8 mouse cellular contexts compared by ENCODE assay signal in the genomic region with DNA sequence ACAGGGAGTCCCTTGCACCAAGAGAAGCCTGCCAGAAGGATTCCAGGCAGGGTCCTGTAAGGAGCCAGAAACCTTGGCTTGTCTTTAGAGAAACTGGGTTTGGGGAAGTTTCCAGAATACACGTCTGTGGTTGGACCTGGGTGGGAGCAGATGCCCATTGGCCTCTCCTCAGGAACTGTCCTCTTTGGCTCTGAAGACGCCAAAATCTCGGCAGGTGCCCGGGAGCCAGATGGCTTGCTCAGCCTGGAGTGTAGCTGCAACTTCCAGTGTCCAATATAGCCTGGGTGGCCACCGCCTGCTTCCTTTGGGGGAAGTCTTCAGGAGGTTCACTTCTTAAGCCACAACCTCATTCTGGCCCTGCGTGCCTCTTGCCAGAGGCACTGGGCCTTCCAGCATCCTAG. TPM values are rescaled to one million over a fixed set of nuclear protein-coding genes. Genes with fewer than 3 reads are reported as not detected.
A peak's percentile ranks its signal among the peaks of the same experiment; 100 is the strongest.
DNase-seq lines count a peak whose midpoint lies in the region; ATAC-seq and TF ChIP-seq lines count a peak whose summit lies in the region.

No protein-coding gene starts in this region.

- H3K27me3 ChIP-seq in liver, embryonic 12.5 days (replicated peaks): peaks cover 46% of the 10 kb centered on the region

- intact Hi-C loops in left cerebral cortex, adult 2 months (cut with DNase I): loop anchor here (5.0 kb wide), 1 partner anchor 35 kb away; a partner anchor contains a TSS

- H3K27ac ChIP-seq in left cerebral cortex, adult 2 months: peak overlapping the region; percentile 96
- H3K27ac ChIP-seq in liver, embryonic 12.5 days: no peak overlapping the region

- H3K4me2 ChIP-seq in liver, embryonic 12.5 days: peak overlapping the region; percentile 64

- ATAC-seq in granulocyte monocyte progenitor cell, adult 5-6 weeks (replicated peaks; ENCODE audit: poor library complexity, severe bottlenecking): peak; percentile 25
- ATAC-seq in liver, embryonic 12.5 days: no peak
- ATAC-seq in inflammation-experienced regulatory T-cells, adult 6 months: no peak

- TF ChIP-seq CTCF in left cerebral cortex, adult 2 months (IDR thresholded peaks at IDR 0.05): no peak

- DNase-seq in left cerebral cortex, adult 2 months (ENCODE audit: extremely low spot score in 1 of 2, low spot score in 2 of 2): peak; percentile 31 to 44
- DNase-seq in left cerebral cortex, adult 11 months (ENCODE audit: low spot score): no peak
- peak; percentile 96 for DNase-seq in cerebellum, adult 9-10 months
- no peak for DNase-seq in B cell, adult 2 months
- DNase-seq in adrenal gland, postnatal 25 days: no peak

- WGBS in liver, embryonic 12.5 days (ENCODE audit: insufficient replicate concordance): 11% methylated on average over 6 of the region's 6 CpGs

- peaks cover 39% of the 10 kb centered on the region for H3K36me3 ChIP-seq in liver, embryonic 12.5 days

- H3K9ac ChIP-seq in liver, embryonic 12.5 days: no peak overlapping the region

- H3K4me3 ChIP-seq in left cerebral cortex, adult 2 months: peak overlapping the region; percentile 60
- no peak overlapping the region for H3K4me3 ChIP-seq in liver, embryonic 12.5 days

- H3K9me3 ChIP-seq in liver, embryonic 12.5 days (replicated peaks): no peaks in the 10 kb centered on the region

- H3K4me1 ChIP-seq in liver, embryonic 12.5 days: peaks cover 68% of the 10 kb centered on the region

RNA-seq across cellular contexts. Expression of a gene that starts 0.3 kb away (rescaled TPM):
- 100 to 1,000 TPM; 102 to 104 TPM for total RNA-seq in left cerebral cortex, adult 2 months (2021)
- total RNA-seq in granulocyte monocyte progenitor cell, adult 5-6 weeks (2014; fragmentation: Nextera tagmentation): not detected in 2 replicates
- 0.39 TPM in 1 of 2 replicates, not detected in the other for total RNA-seq in granulocyte monocyte progenitor cell, adult 5-6 weeks (2017)
- not detected in 2 replicates for polyA plus RNA-seq in liver, embryonic 12.5 days (2016; fragmentation: Nextera tagmentation; extraction: Ambion mirVana)
- polyA plus RNA-seq in inflammation-experienced regulatory T-cells, adult 6 months (2017; shearing (Covaris generic)): under 1 TPM in 1 of 3 experiments, not detected in 2; 0.07 TPM
- 1.6 and 2.6 TPM in 2 replicates for total RNA-seq in adrenal gland, postnatal 25 days (2021)

RNA-seq across cellular contexts. Expression of a gene that starts 6.9 kb away (rescaled TPM):
- 10 to 100 TPM; 64.0 to 70.5 TPM for total RNA-seq in left cerebral cortex, adult 2 months (2021)
- 62.5 and 89.4 TPM in 2 replicates for total RNA-seq in granulocyte monocyte progenitor cell, adult 5-6 weeks (2014; fragmentation: Nextera tagmentation)
- total RNA-seq in granulocyte monocyte progenitor cell, adult 5-6 weeks (2017): 5.9 and 46.2 TPM in 2 replicates
- 67.8 and 69.2 TPM in 2 replicates for polyA plus RNA-seq in liver, embryonic 12.5 days (2016; fragmentation: Nextera tagmentation; extraction: Ambion mirVana)
- polyA plus RNA-seq in inflammation-experienced regulatory T-cells, adult 6 months (2017; shearing (Covaris generic)): 10 to 100 TPM; 37.0 to 64.3 (median 56.2) TPM
- total RNA-seq in adrenal gland, postnatal 25 days (2021): 42.8 and 60.5 TPM in 2 replicates

RNA-seq across cellular contexts. Expression of a gene that starts 7.3 kb away (rescaled TPM):
- total RNA-seq in left cerebral cortex, adult 2 months (2021): 1 to 10 TPM; 1.8 to 2.6 TPM
- total RNA-seq in granulocyte monocyte progenitor cell, adult 5-6 weeks (2014; fragmentation: Nextera tagmentation): 1.5 and 3.4 TPM in 2 replicates
- total RNA-seq in granulocyte monocyte progenitor cell, adult 5-6 weeks (2017): 1.2 and 66.7 TPM in 2 replicates
- polyA plus RNA-seq in liver, embryonic 12.5 days (2016; fragmentation: Nextera tagmentation; extraction: Ambion mirVana): 0.38 and 0.45 TPM in 2 replicates
- polyA plus RNA-seq in inflammation-experienced regulatory T-cells, adult 6 months (2017; shearing (Covaris generic)): 1 to 10 TPM in 2 of 3 experiments, under 1 TPM in 1; 0.85 to 2.2 (median 1.3) TPM
- total RNA-seq in adrenal gland, postnatal 25 days (2021): 4.6 and 17.3 TPM in 2 replicates

RNA-seq across cellular contexts. Expression of a gene that starts 24.3 kb away (rescaled TPM):
- total RNA-seq in left cerebral cortex, adult 2 months (2021): 100 to 1,000 TPM; 190 to 202 TPM
- 134 and 171 TPM in 2 replicates for total RNA-seq in granulocyte monocyte progenitor cell, adult 5-6 weeks (2014; fragmentation: Nextera tagmentation)
- total RNA-seq in granulocyte monocyte progenitor cell, adult 5-6 weeks (2017): 96.1 and 107 TPM in 2 replicates
- 293 and 311 TPM in 2 replicates for polyA plus RNA-seq in liver, embryonic 12.5 days (2016; fragmentation: Nextera tagmentation; extraction: Ambion mirVana)
- polyA plus RNA-seq in inflammation-experienced regulatory T-cells, adult 6 months (2017; shearing (Covaris generic)): 100 to 1,000 TPM; 246 to 394 (median 269) TPM
- total RNA-seq in adrenal gland, postnatal 25 days (2021): 270 and 317 TPM in 2 replicates

RNA-seq across cellular contexts. Expression of a gene that starts 26.4 kb away (rescaled TPM):
- total RNA-seq in left cerebral cortex, adult 2 months (2021): 100 to 1,000 TPM; 157 to 163 TPM
- total RNA-seq in granulocyte monocyte progenitor cell, adult 5-6 weeks (2014; fragmentation: Nextera tagmentation): 63.1 and 75.4 TPM in 2 replicates
- total RNA-seq in granulocyte monocyte progenitor cell, adult 5-6 weeks (2017): 61.3 and 71.0 TPM in 2 replicates
- 41.8 and 42.9 TPM in 2 replicates for polyA plus RNA-seq in liver, embryonic 12.5 days (2016; fragmentation: Nextera tagmentation; extraction: Ambion mirVana)
- polyA plus RNA-seq in inflammation-experienced regulatory T-cells, adult 6 months (2017; shearing (Covaris generic)): 10 to 100 TPM; 14.0 to 28.3 (median 18.0) TPM
- total RNA-seq in adrenal gland, postnatal 25 days (2021): 108 and 118 TPM in 2 replicates

Comparison
In these comparisons a context has a peak if more than half of its experiments do, and no peak if none do; other contexts are left out.
1. DNase-seq: peak in left cerebral cortex, adult 2 months (2 of 2) and cerebellum, adult 9-10 months (single experiment); none in left cerebral cortex, adult 11 months (single experiment), B cell, adult 2 months (0 of 2) and adrenal gland, postnatal 25 days (single experiment).
2. RNA of a gene that starts 0.3 kb away (total RNA-seq): 102 to 104 TPM in left cerebral cortex, adult 2 months; 1.6 to 2.6 TPM in adrenal gland, postnatal 25 days and 0.39 TPM in granulocyte monocyte progenitor cell, adult 5-6 weeks; every median in the first group is over 10 times any median in the second.